Mouse (Mus musculus): ENCODE data around the gene Rad21l.
A peak's percentile ranks its signal among the peaks of the same experiment; 100 is the strongest.
"Not testable (repeated sequence)": the region's sequence is repeated elsewhere in the genome, so short reads cannot be mapped to it uniquely, and the experiment has no call there.

Gene Rad21l

DNA sequence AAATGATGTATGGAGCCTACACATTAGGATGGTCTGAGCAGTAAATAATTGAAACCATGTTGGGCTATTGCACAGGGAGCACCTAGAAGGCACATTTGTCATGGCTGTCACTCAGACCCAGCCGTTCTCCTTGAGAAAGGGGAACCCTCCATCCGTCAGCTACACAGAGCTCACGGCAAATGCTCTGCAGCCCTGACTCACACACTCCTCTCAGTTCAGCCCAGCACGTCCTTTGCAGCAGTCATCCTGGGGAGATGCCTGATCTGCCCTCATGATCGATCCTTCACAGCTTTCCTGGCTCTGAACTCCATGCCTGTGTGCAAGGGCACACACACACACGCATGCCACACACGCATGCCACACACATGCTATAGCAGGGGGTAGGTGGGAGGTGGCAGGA, 39.0 kb downstream of the Rad21l start:
- no peak for DNase-seq (ENCODE audit: low read depth, low spot score)

GRCm38 (mm10) chr2:151628011-151628410, 40.3 kb downstream of the Rad21l start:
- DNase-seq (ENCODE audit: low read depth, low spot score) = no peak

GRCm38 (mm10) chr2:151626296-151626695, 42.0 kb downstream of the Rad21l start:
- no peak for DNase-seq (ENCODE audit: low read depth, low spot score)

- no peak for DNase-seq (ENCODE audit: low read depth, low spot score)
Measured at GRCm38 (mm10) chr2:151623776-151624175, 44.6 kb downstream of the Rad21l start.

DNA sequence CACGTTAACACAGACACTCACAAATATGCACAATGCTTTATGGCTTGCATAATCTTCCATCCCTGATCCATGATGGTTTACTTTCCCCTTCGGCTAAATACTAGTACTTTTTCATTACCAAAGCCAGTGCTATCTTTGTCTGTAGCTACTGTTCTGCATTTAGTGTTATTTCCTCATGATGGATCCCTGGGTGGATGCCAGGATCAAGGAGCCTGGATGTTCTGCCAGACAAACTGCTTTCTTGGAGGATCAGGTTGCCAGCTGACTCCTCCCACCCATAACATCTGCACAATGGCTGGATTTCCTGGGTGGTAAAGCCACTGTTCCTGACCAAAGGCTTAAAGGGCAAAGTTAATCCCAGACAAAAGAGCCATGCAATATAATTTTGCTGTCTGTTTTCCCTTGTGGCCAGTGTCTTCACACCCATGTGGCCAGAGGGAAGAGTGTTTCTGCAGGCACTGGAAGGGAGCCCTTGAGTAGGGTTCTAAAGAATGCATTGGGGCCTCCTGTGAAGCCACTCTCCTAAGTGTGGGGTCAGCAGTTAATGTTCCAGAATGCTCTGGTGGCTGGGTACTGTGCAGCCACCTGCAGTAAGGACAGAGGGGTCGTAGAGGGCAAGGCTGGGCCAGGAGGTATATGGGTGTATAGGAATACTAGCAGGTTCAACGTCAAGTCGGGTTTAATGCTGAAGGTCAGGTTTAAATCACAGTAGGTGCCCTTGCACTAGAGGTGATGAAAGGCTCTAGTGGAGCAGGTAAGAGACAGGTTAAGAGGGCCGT, 51.6 kb downstream of the Rad21l start:
- DNase-seq (ENCODE audit: low read depth, low spot score) = no peak

DNA sequence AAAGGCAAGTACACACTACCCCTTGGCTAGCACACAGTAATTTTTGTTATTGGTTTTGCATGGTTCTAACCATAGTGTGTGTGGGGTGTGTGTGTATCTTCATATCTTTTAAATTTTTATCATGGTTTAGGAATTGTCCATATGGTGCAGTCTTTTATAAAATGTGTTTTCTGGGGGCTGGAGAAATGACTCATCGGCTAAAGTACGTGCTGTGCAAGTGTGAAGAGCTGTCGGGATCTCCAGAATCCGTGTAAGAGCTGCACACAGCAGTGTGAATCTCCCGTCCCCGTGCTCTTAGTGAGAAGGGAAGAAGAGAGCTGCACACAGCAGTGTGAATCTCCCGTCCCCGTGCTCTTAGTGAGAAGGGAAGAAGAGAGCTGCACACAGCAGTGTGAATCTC, 52.6 kb downstream of the Rad21l start:
- DNase-seq (ENCODE audit: low read depth, low spot score) = not testable (repeated sequence)

- no peak for DNase-seq (ENCODE audit: low read depth, low spot score)
Measured at GRCm38 (mm10) chr2:151609974-151610373, 58.4 kb downstream of the Rad21l start.

- no peak for DNase-seq (ENCODE audit: low read depth, low spot score)
Measured at GRCm38 (mm10) chr2:151608435-151608834, 59.9 kb downstream of the Rad21l start.

DNA sequence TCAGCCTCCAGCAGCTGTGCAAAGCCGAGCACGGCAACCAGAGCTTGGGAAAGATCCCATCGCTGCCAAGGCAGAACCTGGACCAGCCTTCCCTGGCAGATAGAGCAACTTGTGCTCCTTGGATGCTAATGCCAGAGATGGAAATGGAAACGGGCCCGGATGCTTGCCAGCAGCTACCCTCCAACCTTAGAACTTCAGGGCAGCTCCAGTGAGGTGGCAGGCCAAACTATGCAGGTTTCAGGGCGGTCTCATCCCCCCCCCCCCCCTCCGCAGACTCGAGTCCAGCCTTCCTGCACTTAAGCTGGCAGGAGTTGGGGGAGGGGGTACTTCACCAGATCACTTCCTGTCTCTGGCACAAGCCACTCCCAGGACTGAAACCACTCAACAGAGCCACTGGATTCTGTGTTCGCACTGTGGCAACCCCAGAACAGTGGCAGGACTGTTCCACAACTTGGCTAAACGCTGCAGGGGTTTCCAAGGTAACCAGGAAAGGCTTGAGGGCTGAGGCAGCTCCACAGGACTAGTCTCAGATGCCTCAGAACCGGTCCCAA, 62.8 kb downstream of the Rad21l start:
- peak; percentile 32 for DNase-seq (ENCODE audit: low read depth, low spot score)

GRCm38 (mm10) chr2:151603630-151604029, 64.7 kb downstream of the Rad21l start:
- DNase-seq (ENCODE audit: low read depth, low spot score) = no peak

- no peak for DNase-seq (ENCODE audit: low read depth, low spot score)
Measured at GRCm38 (mm10) chr2:151602106-151602505, 66.2 kb downstream of the Rad21l start.

- no peak for DNase-seq (ENCODE audit: low read depth, low spot score)
Measured at GRCm38 (mm10) chr2:151598068-151598467, 70.3 kb downstream of the Rad21l start.

Measured in CD4-positive, CD25-positive, alpha-beta regulatory T cell, adult 2 months (primary cell).